Mouse (Mus musculus): ENCODE results near the gene Gm49450.
"Not testable (repeated sequence)": the region's sequence is repeated elsewhere in the genome, so short reads cannot be mapped to it uniquely, and the experiment has no call there.

The Gm49450 gene

DNA sequence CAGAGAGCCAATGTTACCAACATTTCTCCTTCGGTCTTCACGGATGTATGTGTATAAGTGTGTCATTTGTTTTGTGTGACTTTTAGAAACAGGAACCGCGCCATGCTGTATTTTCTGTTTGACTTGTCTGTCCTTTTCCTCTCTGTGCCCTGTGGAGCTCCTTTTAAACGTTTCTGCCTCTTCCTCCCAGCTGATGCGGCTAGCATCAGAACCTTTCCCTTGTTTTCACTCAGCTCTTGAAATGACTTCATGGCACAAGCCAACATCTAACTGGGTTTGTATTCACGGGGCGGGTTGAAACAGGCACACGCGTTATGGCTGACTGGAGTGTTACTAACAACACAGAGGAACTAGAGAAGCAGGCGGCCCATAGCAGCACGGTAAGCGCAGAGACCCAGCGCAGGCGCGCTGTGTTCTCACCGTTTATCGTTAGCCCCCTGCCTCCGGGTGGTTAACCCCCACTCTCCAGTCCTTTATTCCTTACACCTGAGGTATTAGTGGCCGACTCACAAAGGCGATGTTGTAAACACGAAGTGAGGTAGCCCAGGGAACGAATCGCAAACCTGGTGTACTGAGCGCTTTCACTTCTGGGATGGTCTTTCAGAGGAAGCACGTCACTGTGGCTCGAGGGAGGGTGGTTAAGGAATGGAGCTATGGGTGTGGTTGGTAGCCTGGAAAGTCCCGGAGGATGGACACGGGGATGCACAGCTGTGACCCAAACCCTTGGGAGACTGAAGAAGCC lies 32.1 kb upstream of the Gm49450 start:
- DNase-seq (ENCODE audit: low spot score), result peak; percentile 79

- DNase-seq (ENCODE audit: low spot score), result no peak
Observed at GRCm38 (mm10) chr15:98984681-98985080, 31.3 kb upstream of the Gm49450 start.

- no peak for DNase-seq (ENCODE audit: low spot score)
Observed at GRCm38 (mm10) chr15:98983431-98984081, 30.2 kb upstream of the Gm49450 start.

DNA sequence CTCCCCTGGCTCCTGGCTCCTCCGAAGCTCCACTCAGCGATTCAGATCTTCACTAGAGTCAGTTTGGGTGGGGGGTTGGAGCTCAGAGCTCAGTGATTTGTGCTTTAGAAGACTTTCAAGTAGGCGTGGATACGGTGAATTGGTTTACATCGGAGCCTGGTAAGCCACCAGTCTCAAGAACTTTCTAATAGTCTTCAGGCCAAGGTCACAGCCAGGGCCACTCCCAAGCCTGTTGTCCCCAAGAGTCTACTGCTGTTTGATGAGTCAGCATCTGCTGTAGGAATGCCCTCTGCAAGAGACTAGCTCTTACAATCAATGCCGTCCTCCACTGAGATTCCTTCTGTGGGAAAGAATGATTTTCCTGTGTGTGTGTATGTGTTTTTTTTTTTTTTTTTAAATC lies 28.7 kb upstream of the Gm49450 start:
- DNase-seq (ENCODE audit: low spot score), result no peak

- DNase-seq (ENCODE audit: low spot score), result no peak
Observed at GRCm38 (mm10) chr15:98980012-98980614, 26.8 kb upstream of the Gm49450 start.

GRCm38 (mm10) chr15:98978409-98979172 lies 25.2 kb upstream of the Gm49450 start:
- no peak for DNase-seq (ENCODE audit: low spot score)

GRCm38 (mm10) chr15:98977759-98978408 lies 24.5 kb upstream of the Gm49450 start:
- DNase-seq (ENCODE audit: low spot score), result no peak

- DNase-seq (ENCODE audit: low spot score), result no peak
Observed at GRCm38 (mm10) chr15:98976763-98977758, 23.7 kb upstream of the Gm49450 start.

GRCm38 (mm10) chr15:98973015-98973614 lies 19.8 kb upstream of the Gm49450 start:
- no peak for DNase-seq (ENCODE audit: low spot score)

DNA sequence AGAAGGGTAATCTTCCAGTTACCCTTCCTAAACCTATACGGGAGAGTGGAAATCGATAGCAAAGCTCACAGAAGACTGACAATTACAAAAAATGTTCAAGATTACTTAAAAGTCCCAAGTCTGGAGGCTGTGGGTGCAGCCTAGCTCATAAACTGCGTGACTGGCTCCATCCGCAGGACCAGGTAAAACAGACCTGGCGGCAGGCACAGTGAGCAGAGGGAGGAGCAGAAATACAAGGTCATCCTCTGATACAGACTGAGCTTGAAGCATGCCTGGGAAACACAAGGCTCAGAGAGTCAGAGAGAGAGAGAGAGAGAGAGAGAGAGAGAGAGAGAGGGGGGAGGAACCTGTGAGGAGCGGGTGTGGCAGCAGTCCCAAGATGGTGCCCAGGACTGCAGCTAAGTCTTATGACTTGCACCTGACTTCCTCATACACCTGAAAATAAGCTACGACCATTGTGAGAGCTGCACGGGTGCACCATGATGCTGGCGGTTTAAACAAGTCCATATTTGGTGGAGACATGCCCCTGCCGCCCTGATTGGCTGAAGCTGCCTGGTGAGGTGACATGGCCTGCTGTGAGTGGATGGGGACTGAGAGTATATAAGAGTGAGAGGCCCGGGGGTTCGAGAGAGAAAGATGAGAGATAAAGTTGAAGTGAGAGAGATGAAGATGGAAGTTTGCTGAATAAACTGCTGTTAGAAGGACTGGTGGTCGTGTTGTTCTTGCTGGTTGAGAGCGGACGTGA lies 18.4 kb upstream of the Gm49450 start:
- not testable (repeated sequence) for DNase-seq (ENCODE audit: low spot score)

DNA sequence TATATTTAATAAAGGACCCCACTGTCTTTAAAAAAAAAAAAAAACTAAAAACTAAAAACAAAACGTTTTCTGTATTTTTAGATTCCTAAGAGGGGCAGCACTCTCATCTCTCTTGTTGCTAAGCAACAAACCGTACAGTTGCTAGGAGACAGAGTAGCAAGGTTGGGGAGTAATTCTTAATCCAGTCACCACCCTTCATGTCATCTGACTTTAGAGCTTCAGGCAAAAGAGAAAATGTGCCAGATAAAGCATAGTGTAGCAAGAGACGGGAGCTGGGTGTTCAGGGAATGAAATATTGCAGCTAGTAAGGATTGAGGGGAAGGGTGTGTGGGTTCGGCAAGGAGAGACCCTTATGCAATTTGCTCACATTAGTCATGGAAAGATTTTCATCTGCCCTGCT lies 17.8 kb upstream of the Gm49450 start:
- no peak for DNase-seq (ENCODE audit: low spot score)

DNA sequence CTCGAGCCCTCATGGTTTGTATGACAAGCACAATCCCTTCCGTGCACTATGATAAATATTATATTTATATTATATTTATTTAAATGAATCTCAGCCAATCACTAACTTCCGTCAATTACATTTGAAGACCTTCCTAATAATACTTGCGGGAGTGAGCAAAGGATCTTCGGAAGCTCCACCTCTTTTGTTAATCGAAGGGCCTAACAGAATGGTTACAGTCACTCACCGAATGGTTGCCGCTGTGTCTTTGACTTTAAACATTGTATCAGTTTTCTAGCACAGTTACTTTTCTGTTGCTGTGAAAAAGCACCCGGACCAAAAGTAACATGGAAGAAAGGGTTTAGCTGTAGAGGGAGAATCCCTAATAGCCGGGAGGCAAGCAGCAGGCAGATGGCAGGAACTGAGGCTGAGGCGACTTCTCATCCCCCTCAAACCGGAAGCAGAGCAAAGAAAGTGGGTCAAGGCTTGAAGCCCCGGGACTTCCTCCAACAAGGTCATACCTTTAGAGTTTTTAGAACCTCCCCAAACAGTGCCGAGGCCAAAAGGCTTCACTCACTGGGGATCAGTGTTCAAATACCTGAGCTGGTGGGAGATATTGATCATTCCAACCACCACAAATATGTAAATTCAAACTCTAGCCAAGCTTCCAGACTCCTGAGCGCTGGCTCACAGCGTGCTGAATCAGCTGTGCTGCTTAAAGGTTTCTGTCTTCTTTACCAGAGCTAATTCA lies 16.2 kb upstream of the Gm49450 start:
- no peak for DNase-seq (ENCODE audit: low spot score)

DNA sequence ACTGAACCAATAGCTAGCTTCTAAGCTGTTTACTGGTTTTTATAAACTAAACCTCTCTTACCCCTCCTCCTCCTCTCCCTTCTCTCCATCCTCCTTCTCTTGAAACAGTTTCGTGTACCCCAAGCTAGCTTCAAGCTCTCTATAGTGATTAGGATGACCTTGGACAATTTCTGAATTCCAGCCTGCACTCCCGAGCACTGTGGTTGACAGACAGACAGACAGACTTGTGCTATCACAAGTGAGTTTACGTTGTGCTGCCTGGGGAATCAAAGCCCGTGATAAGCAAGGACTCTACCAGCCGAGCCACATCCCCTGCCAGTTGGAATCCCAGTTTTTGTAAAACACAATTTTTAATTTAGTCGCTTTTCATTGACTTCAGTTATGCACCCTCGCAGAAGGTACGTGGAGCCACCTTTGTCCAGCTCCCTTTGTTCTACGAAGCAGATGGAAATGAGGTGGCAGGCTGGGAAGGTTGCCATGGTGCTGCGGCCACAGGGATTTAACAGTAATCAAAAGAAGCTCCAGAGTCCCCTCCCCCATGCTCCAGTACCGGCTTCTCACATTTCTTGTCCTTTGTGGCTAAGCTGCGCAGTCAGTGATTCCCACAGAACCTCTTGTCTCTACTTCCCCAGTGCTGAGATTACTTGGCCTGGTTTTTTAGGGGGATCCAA lies 15.5 kb upstream of the Gm49450 start:
- no peak for DNase-seq (ENCODE audit: low spot score)

DNA sequence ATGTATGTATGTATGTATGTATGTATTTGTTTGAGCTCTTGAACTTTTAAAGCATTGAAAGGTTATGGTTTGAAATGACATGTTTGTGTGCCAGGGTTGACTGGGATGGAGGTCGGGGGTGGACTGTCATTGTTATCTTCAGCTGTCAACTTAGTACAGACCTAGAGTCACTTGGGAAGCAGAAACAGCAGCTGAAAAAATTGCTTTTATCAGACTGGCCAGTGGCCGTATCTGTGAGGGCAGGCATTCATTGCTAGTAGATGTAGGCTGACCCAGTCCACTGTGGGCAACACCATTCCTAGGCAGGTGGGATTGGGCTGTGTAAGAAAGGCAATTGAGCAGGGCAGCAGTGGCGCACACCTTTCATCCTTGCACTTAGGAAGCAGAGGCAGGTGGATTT lies 6.2 kb upstream of the Gm49450 start:
- DNase-seq (ENCODE audit: low spot score), result no peak

- DNase-seq (ENCODE audit: low spot score), result no peak
Observed at GRCm38 (mm10) chr15:98958901-98959420, 5.6 kb upstream of the Gm49450 start.

- no peak for DNase-seq (ENCODE audit: low spot score)
Observed at GRCm38 (mm10) chr15:98957475-98957874, 4.1 kb upstream of the Gm49450 start.

GRCm38 (mm10) chr15:98956000-98956399 lies 2.6 kb upstream of the Gm49450 start:
- no peak for DNase-seq (ENCODE audit: low spot score)

DNA sequence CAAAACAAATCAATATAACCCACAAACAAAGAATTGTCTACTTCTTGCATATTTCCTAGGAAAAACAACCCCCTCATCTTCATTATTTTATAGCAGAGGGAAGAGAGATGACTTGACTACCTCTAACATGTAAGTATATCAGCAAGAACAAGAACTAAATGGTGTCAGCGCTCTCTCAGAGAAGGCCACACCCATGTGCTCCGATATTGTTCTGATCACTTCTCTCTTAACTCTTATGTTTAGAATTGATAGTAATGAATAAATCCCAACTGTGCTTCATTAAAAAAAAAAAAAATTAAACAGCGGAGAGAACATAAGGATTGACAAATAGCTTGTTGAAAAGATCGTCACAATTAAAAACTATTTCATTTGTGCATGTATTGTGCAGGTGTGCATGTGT lies 2.0 kb upstream of the Gm49450 start:
- DNase-seq (ENCODE audit: low spot score), result no peak

Measured in T-cell, adult 2 months (primary cell).